Mouse (Mus musculus) hindbrain, embryonic 16.5 days (tissue): Measurements from ENCODE around the gene Ggt5. TPM values are rescaled to one million over a fixed set of nuclear protein-coding genes. Genes with fewer than 3 reads are reported as not detected.

Experiments used
- ATAC-seq: fragments of 200-750 bp; cut with Nextera tagmentation; 2 replicates; pipeline ENCODE4 v1.8.0; 2017; ENCODE audit warnings: moderate TSS enrichment, moderate library complexity
- H3K27ac ChIP-seq: fragments of 300-500 bp; sonication (generic); 2 replicates; pipeline ENCODE4 v1.5.1; 2014; ENCODE audit warnings: low read depth, mild to moderate bottlenecking, control low read depth, low read length, moderate library complexity
- H3K27me3 ChIP-seq: fragments of 300-500 bp; sonication (generic); replicated peaks from 2 replicates; pipeline ENCODE4 v1.6.1; 2014; ENCODE audit warnings: low read length; ENCODE audit not compliant: control insufficient read depth, insufficient read depth
- H3K36me3 ChIP-seq: fragments of 300-500 bp; sonication (generic); 2 replicates; pipeline ENCODE4 v1.6.1; 2014; ENCODE audit warnings: mild to moderate bottlenecking, low read length, moderate library complexity, mixed read lengths; ENCODE audit not compliant: control insufficient read depth, insufficient read depth
- H3K4me1 ChIP-seq: fragments of 300-500 bp; sonication (generic); 2 replicates; pipeline ENCODE4 v1.6.1; 2014; ENCODE audit warnings: low read depth, low read length; ENCODE audit not compliant: control insufficient read depth, insufficient read depth
- H3K4me2 ChIP-seq: fragments of 300-500 bp; sonication (generic); 2 replicates; pipeline ENCODE4 v1.6.1; 2014; ENCODE audit warnings: mild to moderate bottlenecking, low read length, control low read depth, moderate library complexity
- H3K4me3 ChIP-seq: fragments of 300-500 bp; sonication (generic); 2 replicates; pipeline ENCODE4 v1.5.1; 2014; ENCODE audit warnings: mild to moderate bottlenecking, low read length, control low read depth, moderate library complexity
- H3K9ac ChIP-seq: fragments of 300-500 bp; sonication (generic); 2 replicates; pipeline ENCODE4 v1.6.1; 2014; ENCODE audit warnings: low read depth, mild to moderate bottlenecking, control low read depth, low read length, moderate library complexity
- H3K9me3 ChIP-seq: fragments of 300-500 bp; sonication (generic); 2 replicates; pipeline ENCODE4 v1.6.1; 2014; ENCODE audit warnings: mild to moderate bottlenecking, low read length, moderate library complexity; ENCODE audit not compliant: control insufficient read depth
- WGBS: fragments of 180-500 bp; shearing (Covaris S2); extraction: QIAGEN DNeasy Blood & Tissue Kit; methylation state at CpG from one replicate; pipeline ENCODE4 v1.1.7; 2014; 5-methylcytosine and 5-hydroxymethylcytosine counted together
- polyA plus RNA-seq: library from polyadenylated mRNA; unstranded; fragments of >200 nt; fragmentation: Nextera tagmentation; extraction: Ambion mirVana; gene quantifications from 2 replicates; pipeline ENCODE4 v1.2.1, GENCODE M21; 2015

Gene Ggt5
- polyA plus RNA-seq, 1 experiment from 2014 or later: 3.5 TPM

DNA sequence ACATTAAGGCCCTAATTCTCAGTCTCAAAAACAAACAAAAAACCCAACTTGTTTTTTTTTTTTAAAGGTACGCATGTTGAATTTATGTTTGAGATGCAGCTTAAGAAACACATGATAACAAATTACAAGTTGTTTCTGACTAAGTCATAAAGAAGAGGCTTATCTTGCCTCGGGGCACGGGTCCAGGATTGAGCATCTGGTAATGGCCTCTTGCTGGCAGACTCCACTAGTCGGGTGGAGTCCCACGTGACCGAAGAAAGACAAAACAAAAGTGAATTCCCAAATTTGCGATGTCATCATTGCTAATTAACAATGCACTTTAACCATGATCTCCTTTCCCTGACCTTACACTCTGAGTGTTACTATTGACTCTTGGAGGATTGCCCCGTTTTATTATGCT lies 6.8 kb downstream of the Ggt5 start:
- Histone ChIP-seq H3K4me1 (no peaks in the 10 kb centered on the region), H3K9me3 (peaks cover 3% of the 10 kb centered on the region), H3K36me3 (no peaks in the 10 kb centered on the region), H3K9ac (no peak overlapping the region), H3K27me3 (no peaks in the 10 kb centered on the region), H3K27ac (no peak overlapping the region), H3K4me2 (no peak overlapping the region), H3K4me3 (no peak overlapping the region)
- WGBS: 77% methylated on average over 8 of the region's 8 CpGs
- ATAC-seq: no peak

GRCm38 (mm10) chr10:75600189-75600730 lies 11.1 kb downstream of the Ggt5 start:
- Histone ChIP-seq H3K9ac (no peak overlapping the region), H3K4me2 (no peak overlapping the region), H3K9me3 (peaks cover 3% of the 10 kb centered on the region), H3K36me3 (no peaks in the 10 kb centered on the region), H3K4me3 (no peak overlapping the region), H3K27ac (no peak overlapping the region), H3K4me1 (no peaks in the 10 kb centered on the region), H3K27me3 (no peaks in the 10 kb centered on the region)
- 81% methylated on average over 7 of the region's 7 CpGs for WGBS
- ATAC-seq: no peak

DNA sequence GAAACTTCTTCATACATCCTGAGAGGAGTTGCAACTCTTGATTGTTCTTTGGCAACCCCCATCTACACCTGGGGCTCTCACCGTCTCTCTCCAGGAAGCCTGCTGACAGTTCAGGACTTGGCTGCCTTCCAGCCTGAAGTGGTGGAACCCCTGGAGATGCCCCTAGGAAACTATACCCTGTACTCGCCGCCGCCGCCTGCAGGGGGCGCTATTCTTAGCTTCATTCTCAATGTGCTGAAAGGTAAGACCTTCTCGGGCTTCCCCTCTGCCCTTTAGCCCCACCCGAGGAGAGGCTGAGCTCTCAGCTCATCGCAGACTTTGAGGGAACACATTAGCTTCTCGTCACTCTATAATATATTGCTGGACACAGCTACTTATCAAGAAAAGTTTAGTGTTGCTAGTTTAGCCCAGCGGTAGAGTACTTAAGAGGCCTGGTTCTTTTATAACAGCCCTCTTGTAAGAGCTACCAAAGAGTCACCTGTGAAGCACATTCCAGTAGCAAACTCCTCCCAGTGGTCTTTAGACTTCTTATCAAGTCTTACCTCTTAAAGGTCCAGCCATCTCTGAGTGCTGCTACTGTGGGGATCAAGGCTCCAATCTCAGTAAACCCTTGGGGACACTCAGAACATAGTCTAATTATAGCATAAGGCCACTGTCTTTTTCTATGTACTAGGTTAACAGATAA lies 16.2 kb downstream of the Ggt5 start:
- no peaks in the 10 kb centered on the region for H3K27me3 ChIP-seq

GRCm38 (mm10) chr10:75607253-75607652 lies 18.1 kb downstream of the Ggt5 start:
- no peaks in the 10 kb centered on the region for H3K9me3 ChIP-seq
- H3K4me3 ChIP-seq: no peak overlapping the region
- no peaks in the 10 kb centered on the region for H3K4me1 ChIP-seq
- no peak overlapping the region for H3K4me2 ChIP-seq
- ATAC-seq: no peak
- 89% methylated on average over 4 of the region's 4 CpGs for WGBS
- no peaks in the 10 kb centered on the region for H3K27me3 ChIP-seq
- H3K27ac ChIP-seq: no peak overlapping the region
- H3K36me3 ChIP-seq: no peaks in the 10 kb centered on the region
- H3K9ac ChIP-seq: no peak overlapping the region

More for the DNA sequence above, 16.2 kb downstream of the Ggt5 start:
- H3K4me1 ChIP-seq: no peaks in the 10 kb centered on the region
- no peaks in the 10 kb centered on the region for H3K9me3 ChIP-seq
- no peak overlapping the region for H3K27ac ChIP-seq
- no peak for ATAC-seq
- H3K4me3 ChIP-seq: no peak overlapping the region
- 51% methylated on average over 11 of the region's 11 CpGs for WGBS
- no peak overlapping the region for H3K4me2 ChIP-seq
- no peak overlapping the region for H3K9ac ChIP-seq
- no peaks in the 10 kb centered on the region for H3K36me3 ChIP-seq

DNA sequence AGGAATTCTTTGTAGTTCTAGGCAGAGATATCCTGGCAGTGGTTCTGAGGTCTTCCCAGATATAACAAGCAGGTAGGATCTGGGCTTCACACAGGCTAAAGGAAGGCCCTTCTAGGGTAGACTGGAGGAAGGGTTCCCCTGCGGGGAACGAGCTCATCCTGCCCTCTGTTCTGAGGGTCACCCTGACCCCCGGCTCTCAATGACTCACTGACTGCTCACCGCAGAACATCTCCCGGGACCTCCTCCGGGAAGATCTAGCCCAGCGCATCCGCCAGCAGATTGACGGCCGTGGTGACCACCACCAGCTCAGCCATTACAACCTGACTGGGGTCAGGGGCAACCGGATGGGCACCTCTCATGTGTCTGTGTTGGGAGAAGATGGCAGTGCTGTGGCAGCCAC lies 19.8 kb downstream of the Ggt5 start:
- H3K9me3 ChIP-seq: no peaks in the 10 kb centered on the region
- no peak overlapping the region for H3K4me3 ChIP-seq
- WGBS: 89% methylated on average over 11 of the region's 11 CpGs
- H3K27me3 ChIP-seq: no peaks in the 10 kb centered on the region
- no peaks in the 10 kb centered on the region for H3K4me1 ChIP-seq
- no peaks in the 10 kb centered on the region for H3K36me3 ChIP-seq
- no peak for ATAC-seq
- H3K4me2 ChIP-seq: no peak overlapping the region
- H3K27ac ChIP-seq: no peak overlapping the region
- no peak overlapping the region for H3K9ac ChIP-seq

DNA sequence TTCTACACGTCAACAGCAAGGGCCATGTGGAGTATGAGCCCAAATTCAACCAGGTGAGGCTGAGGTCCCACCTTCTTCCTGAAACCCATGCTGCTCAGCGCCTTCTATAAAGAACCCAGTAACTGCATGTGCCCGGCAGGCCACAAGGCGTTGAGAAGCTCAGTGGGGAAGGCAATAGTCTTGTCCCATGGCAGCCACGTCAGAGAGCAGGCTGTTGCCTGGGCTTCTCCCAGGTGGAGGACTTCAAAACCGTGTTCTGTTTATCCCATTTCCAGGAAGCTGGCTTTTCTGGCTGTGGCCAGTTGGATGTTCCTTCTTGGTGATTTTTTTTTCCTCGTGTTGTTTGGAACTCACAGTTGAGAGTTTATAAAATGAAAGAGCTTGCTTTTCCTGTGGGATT lies 21.3 kb downstream of the Ggt5 start:
- no peaks in the 10 kb centered on the region for H3K27me3 ChIP-seq
- no peaks in the 10 kb centered on the region for H3K4me1 ChIP-seq
- H3K4me3 ChIP-seq: no peak overlapping the region
- no peak for ATAC-seq
- H3K9me3 ChIP-seq: no peaks in the 10 kb centered on the region
- no peak overlapping the region for H3K9ac ChIP-seq
- no peak overlapping the region for H3K4me2 ChIP-seq
- H3K36me3 ChIP-seq: no peaks in the 10 kb centered on the region
- WGBS: 65% methylated on average over 7 of the region's 7 CpGs
- H3K27ac ChIP-seq: no peak overlapping the region

- Histone ChIP-seq H3K9ac (no peak overlapping the region), H3K27ac (no peak overlapping the region), H3K4me1 (no peaks in the 10 kb centered on the region), H3K9me3 (no peaks in the 10 kb centered on the region), H3K36me3 (no peaks in the 10 kb centered on the region), H3K4me3 (no peak overlapping the region), H3K4me2 (no peak overlapping the region), H3K27me3 (no peaks in the 10 kb centered on the region)
- 90% methylated on average over 4 of the region's 4 CpGs for WGBS
- ATAC-seq: no peak
Observed at GRCm38 (mm10) chr10:75616044-75616443, 26.9 kb downstream of the Ggt5 start.

DNA sequence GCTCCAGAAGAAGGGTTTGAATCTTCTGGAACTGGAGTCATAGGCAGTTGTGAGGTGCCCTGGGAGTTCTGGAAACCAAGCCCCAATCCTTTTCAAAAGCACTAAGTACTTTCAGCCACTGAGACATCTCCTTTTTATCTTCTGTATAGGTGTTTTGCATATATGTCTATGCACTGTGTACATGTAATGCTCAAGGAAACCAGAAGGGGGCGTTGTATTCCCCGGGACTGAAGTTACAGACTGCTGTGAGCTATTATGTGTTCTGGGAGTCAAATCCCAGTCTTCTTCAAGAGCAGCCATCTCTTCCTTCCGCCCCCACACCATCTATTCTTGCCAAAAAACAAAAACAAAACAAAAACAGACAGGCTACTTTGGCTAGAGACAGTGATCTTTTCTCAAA lies 31.7 kb downstream of the Ggt5 start:
- Histone ChIP-seq H3K4me2 (no peak overlapping the region), H3K27me3 (no peaks in the 10 kb centered on the region), H3K36me3 (no peaks in the 10 kb centered on the region), H3K9me3 (no peaks in the 10 kb centered on the region; the same call in 1 of the 2 replicates), H3K4me3 (no peak overlapping the region), H3K27ac (no peak overlapping the region), H3K4me1 (no peaks in the 10 kb centered on the region), H3K9ac (no peak overlapping the region)
- no peak for ATAC-seq
- 53% methylated on average over 3 of the region's 3 CpGs for WGBS

DNA sequence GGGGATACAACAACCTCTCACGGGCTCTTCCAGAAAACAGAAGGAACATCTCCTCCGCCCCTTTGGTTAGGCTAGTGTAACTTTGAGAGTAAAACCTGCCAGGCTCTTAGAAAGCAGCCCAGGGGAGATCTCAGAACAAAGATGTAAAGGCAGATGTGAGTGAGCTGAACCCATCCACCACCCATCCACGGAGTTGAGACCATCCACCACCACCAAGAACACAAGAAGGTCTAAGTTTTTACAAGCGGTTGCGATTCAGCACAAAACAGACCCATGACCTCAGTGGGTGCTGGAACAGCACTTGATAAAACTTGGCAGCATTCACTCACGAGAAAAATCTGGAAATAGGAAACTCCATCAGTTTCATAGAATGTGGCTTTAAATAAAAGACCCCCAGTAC lies 36.8 kb downstream of the Ggt5 start:
- no peak overlapping the region for H3K4me2 ChIP-seq
- H3K4me3 ChIP-seq: no peak overlapping the region
- no peaks in the 10 kb centered on the region for H3K4me1 ChIP-seq
- no peaks in the 10 kb centered on the region for H3K36me3 ChIP-seq
- H3K27ac ChIP-seq: no peak overlapping the region
- 68% methylated on average over 6 of the region's 6 CpGs for WGBS
- no peaks in the 10 kb centered on the region; the same call in 1 of the 2 replicates for H3K9me3 ChIP-seq
- H3K9ac ChIP-seq: no peak overlapping the region
- no peak for ATAC-seq
- no peaks in the 10 kb centered on the region for H3K27me3 ChIP-seq
